Mouse (Mus musculus): Measurements from ENCODE around the gene Frmd4b. TPM values are rescaled to one million over a fixed set of nuclear protein-coding genes. Genes with fewer than 3 reads are reported as not detected.

The Frmd4b gene
- polyA plus RNA-seq, 1 experiment: 0.59 TPM

DNA sequence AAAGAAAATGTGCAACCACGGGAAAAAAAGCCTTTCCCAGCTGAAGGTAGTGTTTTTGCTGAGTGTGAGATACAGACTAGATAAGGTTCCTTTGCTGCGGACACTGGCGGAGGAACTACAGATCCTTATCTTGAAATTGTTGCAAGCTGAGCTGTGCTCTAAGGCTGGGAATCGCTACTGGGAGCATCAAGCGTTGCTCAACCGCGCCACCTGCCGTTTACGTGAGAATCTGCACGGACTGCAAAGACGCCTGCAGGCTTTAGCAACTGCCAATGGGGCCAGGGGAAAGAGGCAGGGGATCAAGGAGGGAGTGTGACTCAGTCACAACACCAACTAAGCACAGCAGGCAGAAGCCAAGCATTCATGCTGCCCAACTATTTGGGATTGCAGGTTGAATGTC lies 94.2 kb downstream of the Frmd4b start:
- H3K4me3 ChIP-seq: no peak overlapping the region
- H3K27me3 ChIP-seq (ENCODE audit: control insufficient read depth, insufficient read depth, insufficient read length): no peaks in the 10 kb centered on the region
- no peaks in the 10 kb centered on the region for H3K36me3 ChIP-seq (ENCODE audit: control insufficient read depth, insufficient read depth)
- TF ChIP-seq SRF (IDR thresholded peaks at IDR 0.05; ENCODE audit: control insufficient read depth, insufficient read length, low read depth) (no peak), POLR2AphosphoS2 (IDR thresholded peaks at IDR 0.05; ENCODE audit: insufficient read length, low read depth) (no peak), MAX (IDR thresholded peaks at IDR 0.05; ENCODE audit: low read depth) (no peak), MYOD1 (IDR thresholded peaks at IDR 0.05; ENCODE audit: control insufficient read depth in 1 of 3, insufficient read length in 2 of 3, low read depth in 2 of 3) (no peak), TCF3 (IDR thresholded peaks at IDR 0.05; ENCODE audit: insufficient read length, low read depth) (no peak), CEBPB (IDR thresholded peaks at IDR 0.05; ENCODE audit: insufficient read depth, poor library complexity, severe bottlenecking) (no peak), E2F4 (IDR thresholded peaks at IDR 0.05; ENCODE audit: insufficient read depth) (no peak), MYOG (IDR thresholded peaks at IDR 0.05; ENCODE audit: control insufficient read depth in 1 of 3, insufficient read depth in 1 of 3, insufficient read length in 2 of 3, low read depth in 2 of 3) (no peak), TCF12 (IDR thresholded peaks at IDR 0.05; ENCODE audit: insufficient read depth, poor library complexity, severe bottlenecking) (no peak), POLR2A (IDR thresholded peaks at IDR 0.05; ENCODE audit: insufficient read length, low read depth) (no peak), USF1 (IDR thresholded peaks at IDR 0.05; ENCODE audit: low read depth) (no peak), REST (IDR thresholded peaks at IDR 0.05; ENCODE audit: insufficient read depth, insufficient read length) (no peak)
- H3K4me2 ChIP-seq (ENCODE audit: low read depth): no peak overlapping the region
- H3ac ChIP-seq (ENCODE audit: control insufficient read depth, insufficient read length): no peak overlapping the region
- no peaks in the 10 kb centered on the region for H3K79me2 ChIP-seq (ENCODE audit: control insufficient read depth, insufficient read depth)

DNA sequence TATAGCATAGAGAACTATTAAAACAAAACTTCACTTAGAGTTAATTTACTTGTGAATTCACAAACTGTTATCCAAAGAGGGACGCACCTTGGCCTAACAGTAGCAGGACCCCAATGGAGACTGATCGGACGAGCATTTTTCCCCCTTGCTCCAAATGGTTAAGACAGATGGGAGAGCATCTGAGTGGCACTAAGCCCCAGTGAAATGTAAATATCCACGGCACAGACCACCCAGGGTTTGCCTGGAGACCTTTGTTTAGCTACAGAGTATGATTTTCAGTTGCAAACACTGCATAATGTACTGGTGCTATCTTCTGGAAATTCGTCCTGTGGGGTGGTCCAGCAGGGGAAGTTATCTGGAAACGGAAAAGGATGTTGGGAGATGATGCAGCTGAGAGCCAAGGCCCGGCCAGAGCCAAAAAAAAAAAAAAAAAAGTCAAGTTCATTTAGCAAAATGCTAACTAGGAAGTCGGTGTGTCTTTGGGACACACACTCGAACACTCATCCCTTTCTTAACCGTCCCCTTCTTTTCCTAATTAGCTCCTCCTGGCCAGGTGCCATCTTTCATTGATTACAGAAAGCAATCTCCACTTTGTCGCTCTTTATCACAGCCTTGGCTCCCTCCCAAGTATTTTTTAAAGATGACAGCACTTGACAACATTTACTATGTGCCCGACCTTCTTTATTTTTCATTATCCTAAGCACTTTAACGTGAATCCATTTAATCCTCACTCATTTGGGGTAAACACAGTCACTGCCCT lies 95.9 kb downstream of the Frmd4b start:
- no peak overlapping the region for H3ac ChIP-seq (ENCODE audit: control insufficient read depth, insufficient read length)
- H3K27me3 ChIP-seq (ENCODE audit: control insufficient read depth, insufficient read depth, insufficient read length): no peaks in the 10 kb centered on the region
- no peaks in the 10 kb centered on the region for H3K36me3 ChIP-seq (ENCODE audit: control insufficient read depth, insufficient read depth)
- no peak overlapping the region for H3K4me2 ChIP-seq (ENCODE audit: low read depth)
- H3K79me2 ChIP-seq (ENCODE audit: control insufficient read depth, insufficient read depth): no peaks in the 10 kb centered on the region
- TF ChIP-seq REST (IDR thresholded peaks at IDR 0.05; ENCODE audit: insufficient read depth, insufficient read length) (no peak), MYOG (IDR thresholded peaks at IDR 0.05; ENCODE audit: control insufficient read depth in 1 of 3, insufficient read depth in 1 of 3, insufficient read length in 2 of 3, low read depth in 2 of 3) (no peak), TCF3 (IDR thresholded peaks at IDR 0.05; ENCODE audit: insufficient read length, low read depth) (no peak), SRF (IDR thresholded peaks at IDR 0.05; ENCODE audit: control insufficient read depth, insufficient read length, low read depth) (no peak), TCF12 (IDR thresholded peaks at IDR 0.05; ENCODE audit: insufficient read depth, poor library complexity, severe bottlenecking) (no peak), MYOD1 (IDR thresholded peaks at IDR 0.05; ENCODE audit: control insufficient read depth in 1 of 3, insufficient read length in 2 of 3, low read depth in 2 of 3) (no peak), POLR2A (IDR thresholded peaks at IDR 0.05; ENCODE audit: insufficient read length, low read depth) (no peak), CEBPB (IDR thresholded peaks at IDR 0.05; ENCODE audit: insufficient read depth, poor library complexity, severe bottlenecking) (no peak), MAX (IDR thresholded peaks at IDR 0.05; ENCODE audit: low read depth) (no peak), E2F4 (IDR thresholded peaks at IDR 0.05; ENCODE audit: insufficient read depth) (no peak), USF1 (IDR thresholded peaks at IDR 0.05; ENCODE audit: low read depth) (no peak)
- no peak overlapping the region for H3K4me3 ChIP-seq

DNA sequence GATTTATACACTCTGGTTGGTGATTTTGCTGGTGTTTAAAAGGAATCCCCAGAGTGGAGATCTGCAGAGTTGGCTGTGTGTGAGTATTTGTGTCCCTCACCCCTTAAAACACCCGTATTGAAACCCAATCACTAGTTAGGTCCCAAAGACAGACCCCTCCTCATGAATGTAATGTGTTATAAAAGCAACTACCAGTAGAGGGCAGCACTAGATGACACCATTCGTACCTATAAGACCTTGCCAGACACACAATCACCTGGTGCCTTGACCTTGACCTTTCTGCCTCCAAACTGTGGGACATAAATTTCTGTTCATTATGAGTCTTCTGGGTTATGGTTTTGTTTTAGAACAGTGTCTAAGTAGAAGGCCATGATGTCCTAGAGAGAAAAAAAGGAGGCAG lies 96.8 kb downstream of the Frmd4b start:
- Histone ChIP-seq H3K79me2 (ENCODE audit: control insufficient read depth, insufficient read depth) (no peaks in the 10 kb centered on the region), H3ac (ENCODE audit: control insufficient read depth, insufficient read length) (no peak overlapping the region), H3K36me3 (ENCODE audit: control insufficient read depth, insufficient read depth) (no peaks in the 10 kb centered on the region), H3K4me2 (ENCODE audit: low read depth) (no peak overlapping the region), H3K4me3 (no peak overlapping the region), H3K27me3 (ENCODE audit: control insufficient read depth, insufficient read depth, insufficient read length) (no peaks in the 10 kb centered on the region)
- no peak for TF ChIP-seq POLR2A (IDR thresholded peaks at IDR 0.05; ENCODE audit: insufficient read length, low read depth)
- TF ChIP-seq TCF3 (IDR thresholded peaks at IDR 0.05; ENCODE audit: insufficient read length, low read depth): no peak
- TF ChIP-seq POLR2AphosphoS2 (IDR thresholded peaks at IDR 0.05; ENCODE audit: insufficient read length, low read depth): no peak
- TF ChIP-seq CEBPB (IDR thresholded peaks at IDR 0.05; ENCODE audit: insufficient read depth, poor library complexity, severe bottlenecking): no peak
- no peak for TF ChIP-seq MYOD1 (IDR thresholded peaks at IDR 0.05; ENCODE audit: control insufficient read depth in 1 of 3, insufficient read length in 2 of 3, low read depth in 2 of 3)
- no peak for TF ChIP-seq TCF12 (IDR thresholded peaks at IDR 0.05; ENCODE audit: insufficient read depth, poor library complexity, severe bottlenecking)
- TF ChIP-seq MAX (IDR thresholded peaks at IDR 0.05; ENCODE audit: low read depth): no peak
- TF ChIP-seq E2F4 (IDR thresholded peaks at IDR 0.05; ENCODE audit: insufficient read depth): no peak
- no peak for TF ChIP-seq USF1 (IDR thresholded peaks at IDR 0.05; ENCODE audit: low read depth)
- TF ChIP-seq REST (IDR thresholded peaks at IDR 0.05; ENCODE audit: insufficient read depth, insufficient read length): no peak
- no peak for TF ChIP-seq MYOG (IDR thresholded peaks at IDR 0.05; ENCODE audit: control insufficient read depth in 1 of 3, insufficient read depth in 1 of 3, insufficient read length in 2 of 3, low read depth in 2 of 3)
- no peak for TF ChIP-seq SRF (IDR thresholded peaks at IDR 0.05; ENCODE audit: control insufficient read depth, insufficient read length, low read depth)

DNA sequence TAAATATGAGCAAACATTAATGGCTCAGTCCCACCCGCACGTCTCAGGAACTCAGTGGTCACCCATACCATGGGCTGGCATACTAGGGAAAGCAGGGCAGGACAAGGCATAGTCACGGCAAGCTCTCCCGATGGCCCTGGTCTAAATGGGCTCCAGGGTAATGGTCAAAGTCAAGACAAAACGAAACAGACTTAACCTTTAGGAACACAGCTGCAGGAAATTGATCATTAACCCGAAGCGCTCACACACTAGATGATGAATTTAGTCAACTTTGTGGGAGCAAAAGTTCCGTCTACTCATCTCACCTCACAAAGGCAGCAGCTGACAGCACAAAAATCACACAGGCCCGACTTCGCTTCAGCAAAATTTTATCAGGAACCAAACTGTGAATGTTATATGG lies 97.8 kb downstream of the Frmd4b start:
- Histone ChIP-seq H3K4me2 (ENCODE audit: low read depth) (no peak overlapping the region), H3K79me2 (ENCODE audit: control insufficient read depth, insufficient read depth) (no peaks in the 10 kb centered on the region), H3K36me3 (ENCODE audit: control insufficient read depth, insufficient read depth) (no peaks in the 10 kb centered on the region), H3K4me3 (no peak overlapping the region), H3ac (ENCODE audit: control insufficient read depth, insufficient read length) (no peak overlapping the region), H3K27me3 (ENCODE audit: control insufficient read depth, insufficient read depth, insufficient read length) (no peaks in the 10 kb centered on the region)
- TF ChIP-seq POLR2AphosphoS2 (IDR thresholded peaks at IDR 0.05; ENCODE audit: insufficient read length, low read depth) (no peak), MYOG (IDR thresholded peaks at IDR 0.05; ENCODE audit: control insufficient read depth in 1 of 3, insufficient read depth in 1 of 3, insufficient read length in 2 of 3, low read depth in 2 of 3) (no peak), POLR2A (IDR thresholded peaks at IDR 0.05; ENCODE audit: insufficient read length, low read depth) (no peak), TCF12 (IDR thresholded peaks at IDR 0.05; ENCODE audit: insufficient read depth, poor library complexity, severe bottlenecking) (no peak), MAX (IDR thresholded peaks at IDR 0.05; ENCODE audit: low read depth) (no peak), CEBPB (IDR thresholded peaks at IDR 0.05; ENCODE audit: insufficient read depth, poor library complexity, severe bottlenecking) (no peak), REST (IDR thresholded peaks at IDR 0.05; ENCODE audit: insufficient read depth, insufficient read length) (no peak), E2F4 (IDR thresholded peaks at IDR 0.05; ENCODE audit: insufficient read depth) (no peak), SRF (IDR thresholded peaks at IDR 0.05; ENCODE audit: control insufficient read depth, insufficient read length, low read depth) (no peak), MYOD1 (IDR thresholded peaks at IDR 0.05; ENCODE audit: control insufficient read depth in 1 of 3, insufficient read length in 2 of 3, low read depth in 2 of 3) (no peak)
